Comparison of ENCODE assay signal across 11 mouse cellular contexts in the genomic region with DNA sequence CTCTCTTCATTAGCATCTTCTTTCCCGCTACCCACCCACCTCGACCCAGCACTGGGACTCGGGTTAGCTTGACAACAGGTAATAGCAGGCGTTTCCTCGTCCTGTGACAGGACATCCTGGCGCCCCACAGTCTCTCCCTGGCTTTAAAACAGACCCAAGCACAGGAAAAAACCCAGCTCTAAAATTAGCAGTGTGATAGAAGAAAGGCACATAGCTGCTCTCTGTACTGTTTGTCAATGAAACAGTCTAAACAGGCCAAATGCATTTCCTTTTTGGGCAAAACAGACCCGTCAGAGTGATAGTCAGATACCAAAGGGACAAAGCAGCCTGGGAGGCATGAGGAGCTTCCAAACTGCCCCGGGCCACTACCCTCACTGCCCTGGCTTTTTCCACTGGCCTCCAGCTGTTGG. TPM values are rescaled to one million over a fixed set of nuclear protein-coding genes. Genes with fewer than 3 reads are reported as not detected.
DNase-seq lines count a peak whose midpoint lies in the region; ATAC-seq lines count a peak whose summit lies in the region.
"Had no signal": no experiment of that assay in that cellular context is flagged by ENCODE, and none has a peak within 500 bp of the region (broad histone marks: within the 10 kb centered on the region; RNA-seq: fewer than 3 reads in every experiment).

No protein-coding gene starts in this region.

- no peaks in the 10 kb centered on the region for H3K9me3 ChIP-seq in megakaryocyte, embryonic 14.5 days
- H3K9me3 ChIP-seq in heart, embryonic 14.5 days (ENCODE audit: control insufficient read depth, low read length): no peaks in the 10 kb centered on the region
- H3K9me3 ChIP-seq in stomach, embryonic 15.5 days: no peaks in the 10 kb centered on the region
- H3K9me3 ChIP-seq: G1E had no signal

- peak overlapping the region; percentile 2; the same call in 1 of the 2 replicates for H3K9ac ChIP-seq in heart, embryonic 14.5 days (ENCODE audit: low read length)
- H3K9ac ChIP-seq in stomach, embryonic 15.5 days: no peak overlapping the region

- no peaks in the 10 kb centered on the region for H3K27me3 ChIP-seq in megakaryocyte, embryonic 14.5 days (replicated peaks)
- H3K27me3 ChIP-seq in heart, embryonic 14.5 days (ENCODE audit: control insufficient read depth, insufficient read depth, low read length): no peaks in the 10 kb centered on the region
- no peaks in the 10 kb centered on the region for H3K27me3 ChIP-seq in stomach, embryonic 15.5 days (replicated peaks)

- H3K4me1 ChIP-seq in megakaryocyte, embryonic 14.5 days: peaks cover 70% of the 10 kb centered on the region
- peaks cover 16 to 33% of the 10 kb centered on the region in 2 experiments for H3K4me1 ChIP-seq in heart, embryonic 14.5 days (ENCODE audit: control insufficient read depth in 2 of 2, insufficient read depth in 2 of 2, low read length in 2 of 2)
- no peaks in the 10 kb centered on the region for H3K4me1 ChIP-seq in stomach, embryonic 15.5 days

- no peak for ATAC-seq in megakaryocyte, adult 5-6 weeks (ENCODE audit: poor library complexity, severe bottlenecking)
- ATAC-seq in heart, embryonic 14.5 days (ENCODE audit: insufficient number of reproducible peaks, insufficient read depth, low FRiP score, low read depth): peak; percentile 60
- no peak for ATAC-seq in stomach, embryonic 15.5 days (ENCODE audit: insufficient read depth, low FRiP score, low read depth)
- ATAC-seq in granulocyte monocyte progenitor cell, adult 5-6 weeks (replicated peaks; ENCODE audit: poor library complexity, severe bottlenecking): no peak
- ATAC-seq in inflammation-experienced regulatory T-cells, adult 6 months: no peak

- no peak overlapping the region for H3K4me2 ChIP-seq in heart, embryonic 14.5 days (ENCODE audit: low read length)
- H3K4me2 ChIP-seq in stomach, embryonic 15.5 days: no peak overlapping the region

- peak overlapping the region; percentile 10 for H3K4me3 ChIP-seq in megakaryocyte, embryonic 14.5 days (replicated peaks)
- H3K4me3 ChIP-seq in heart, embryonic 14.5 days (ENCODE audit: control insufficient read depth in 1 of 2, insufficient read depth in 1 of 2, low read depth in 1 of 2, low read length in 2 of 2): no peak overlapping the region
- H3K4me3 ChIP-seq in stomach, embryonic 15.5 days (replicated peaks): no peak overlapping the region

- WGBS in heart, embryonic 14.5 days: 23% methylated on average over 8 of the region's 8 CpGs
- 59% methylated on average over 8 of the region's 8 CpGs for WGBS in stomach, embryonic 15.5 days

- peak; percentile 68 to 85 for DNase-seq in kidney, postnatal 25 days
- no peak for DNase-seq in thymus, postnatal 4 days
- DNase-seq: thymus, adult 2 months had no signal

- H3K36me3 ChIP-seq in megakaryocyte, embryonic 14.5 days (replicated peaks; ENCODE audit: low read length): peaks cover 55% of the 10 kb centered on the region
- H3K36me3 ChIP-seq in heart, embryonic 14.5 days (ENCODE audit: control insufficient read depth, insufficient read depth, low read length): peaks cover 25% of the 10 kb centered on the region
- H3K36me3 ChIP-seq in stomach, embryonic 15.5 days: peaks cover 8% of the 10 kb centered on the region; the same call in 1 of the 2 replicates

- H3K27ac ChIP-seq in heart, embryonic 14.5 days (replicated peaks in 1 of 2; ENCODE audit: control insufficient read depth in 1 of 2, insufficient read depth in 1 of 2, low read depth in 2 of 2, low read length in 2 of 2): peak overlapping the region; percentile 72 to 77
- H3K27ac ChIP-seq in stomach, embryonic 15.5 days: peak overlapping the region; percentile 42; the same call in 1 of the 2 replicates

RNA-seq across cellular contexts. Expression of a gene that starts 15.9 kb away (rescaled TPM):
- not detected in 2 replicates for polyA plus RNA-seq in megakaryocyte, embryonic 14.5 days (2012; ENCODE audit: insufficient read depth, low replicate concordance)
- total RNA-seq in megakaryocyte, adult 5-6 weeks (2015): not detected in 2 replicates
- total RNA-seq in megakaryocyte, adult 5-6 weeks (2017): not detected in 2 replicates
- polyA plus RNA-seq in heart, embryonic 14.5 days (2014; fragmentation: Nextera tagmentation; extraction: Ambion mirVana): 19.5 and 23.4 TPM in 2 replicates
- polyA plus RNA-seq in stomach, embryonic 15.5 days (2015; fragmentation: Nextera tagmentation; extraction: Ambion mirVana): 23.5 and 23.7 TPM in 2 replicates
- total RNA-seq in granulocyte monocyte progenitor cell, adult 5-6 weeks (2014; fragmentation: Nextera tagmentation): not detected in 2 replicates
- total RNA-seq in granulocyte monocyte progenitor cell, adult 5-6 weeks (2017): not detected in 2 replicates
- under 1 TPM in 2 of 3 experiments, not detected in 1; 0.47 to 0.66 TPM for polyA plus RNA-seq in inflammation-experienced regulatory T-cells, adult 6 months (2017; shearing (Covaris generic))
- total RNA-seq: neutrophil, adult 5-6 weeks had no signal
- polyA plus RNA-seq: G1E had no signal

RNA-seq across cellular contexts. Expression of a gene that starts 48.3 kb away (rescaled TPM):
- 9.1 and 27.2 TPM in 2 replicates for polyA plus RNA-seq in megakaryocyte, embryonic 14.5 days (2012; ENCODE audit: insufficient read depth, low replicate concordance)
- 3.9 and 4.4 TPM in 2 replicates for total RNA-seq in megakaryocyte, adult 5-6 weeks (2015)
- 8.8 and 11.3 TPM in 2 replicates for total RNA-seq in megakaryocyte, adult 5-6 weeks (2017)
- 19.3 and 27.8 TPM in 2 replicates for polyA plus RNA-seq in heart, embryonic 14.5 days (2014; fragmentation: Nextera tagmentation; extraction: Ambion mirVana)
- 38.6 and 40.2 TPM in 2 replicates for polyA plus RNA-seq in stomach, embryonic 15.5 days (2015; fragmentation: Nextera tagmentation; extraction: Ambion mirVana)
- 49.8 and 55.9 TPM in 2 replicates for total RNA-seq in granulocyte monocyte progenitor cell, adult 5-6 weeks (2014; fragmentation: Nextera tagmentation)
- total RNA-seq in granulocyte monocyte progenitor cell, adult 5-6 weeks (2017): 21.8 and 37.3 TPM in 2 replicates
- polyA plus RNA-seq in inflammation-experienced regulatory T-cells, adult 6 months (2017; shearing (Covaris generic)): 10 to 100 TPM; 13.5 to 33.6 (median 17.7) TPM

RNA-seq across cellular contexts. Expression of a gene that starts 51.6 kb away (rescaled TPM):
- polyA plus RNA-seq in megakaryocyte, embryonic 14.5 days (2012; ENCODE audit: insufficient read depth, low replicate concordance): 6.9 and 7.4 TPM in 2 replicates
- 6.4 and 8.1 TPM in 2 replicates for total RNA-seq in megakaryocyte, adult 5-6 weeks (2015)
- total RNA-seq in megakaryocyte, adult 5-6 weeks (2017): 9.9 and 17.2 TPM in 2 replicates
- polyA plus RNA-seq in heart, embryonic 14.5 days (2014; fragmentation: Nextera tagmentation; extraction: Ambion mirVana): 9.9 and 10.6 TPM in 2 replicates
- 18.9 and 21.6 TPM in 2 replicates for polyA plus RNA-seq in stomach, embryonic 15.5 days (2015; fragmentation: Nextera tagmentation; extraction: Ambion mirVana)
- 12.3 and 22.1 TPM in 2 replicates for total RNA-seq in granulocyte monocyte progenitor cell, adult 5-6 weeks (2014; fragmentation: Nextera tagmentation)
- total RNA-seq in granulocyte monocyte progenitor cell, adult 5-6 weeks (2017): 15.6 and 28.8 TPM in 2 replicates
- polyA plus RNA-seq in inflammation-experienced regulatory T-cells, adult 6 months (2017; shearing (Covaris generic)): 10 to 100 TPM; 15.7 to 18.8 (median 17.2) TPM

RNA-seq across cellular contexts. Expression of a gene that starts 51.9 kb away (rescaled TPM):
- 4.5 and 5.5 TPM in 2 replicates for polyA plus RNA-seq in megakaryocyte, embryonic 14.5 days (2012; ENCODE audit: insufficient read depth, low replicate concordance)
- total RNA-seq in megakaryocyte, adult 5-6 weeks (2015): 17.7 and 18.1 TPM in 2 replicates
- total RNA-seq in megakaryocyte, adult 5-6 weeks (2017): 9.8 and 10.2 TPM in 2 replicates
- 6.4 and 7.6 TPM in 2 replicates for polyA plus RNA-seq in heart, embryonic 14.5 days (2014; fragmentation: Nextera tagmentation; extraction: Ambion mirVana)
- 7.1 and 7.6 TPM in 2 replicates for polyA plus RNA-seq in stomach, embryonic 15.5 days (2015; fragmentation: Nextera tagmentation; extraction: Ambion mirVana)
- total RNA-seq in granulocyte monocyte progenitor cell, adult 5-6 weeks (2014; fragmentation: Nextera tagmentation): 27.3 and 27.6 TPM in 2 replicates
- total RNA-seq in granulocyte monocyte progenitor cell, adult 5-6 weeks (2017): 7.8 and 8.2 TPM in 2 replicates
- polyA plus RNA-seq in inflammation-experienced regulatory T-cells, adult 6 months (2017; shearing (Covaris generic)): 10 to 100 TPM; 10.7 to 22.5 (median 17.2) TPM

RNA-seq across cellular contexts. Expression of a gene that starts 53.1 kb away (rescaled TPM):
- polyA plus RNA-seq in megakaryocyte, embryonic 14.5 days (2012; ENCODE audit: insufficient read depth, low replicate concordance): 0.12 TPM in 1 of 2 replicates, not detected in the other
- not detected in 2 replicates for total RNA-seq in megakaryocyte, adult 5-6 weeks (2015)
- total RNA-seq in megakaryocyte, adult 5-6 weeks (2017): not detected in 2 replicates
- polyA plus RNA-seq in heart, embryonic 14.5 days (2014; fragmentation: Nextera tagmentation; extraction: Ambion mirVana): 0.14 and 0.44 TPM in 2 replicates
- polyA plus RNA-seq in stomach, embryonic 15.5 days (2015; fragmentation: Nextera tagmentation; extraction: Ambion mirVana): 0.12 and 0.36 TPM in 2 replicates
- total RNA-seq in granulocyte monocyte progenitor cell, adult 5-6 weeks (2014; fragmentation: Nextera tagmentation): not detected in 2 replicates
- not detected in 2 replicates for total RNA-seq in granulocyte monocyte progenitor cell, adult 5-6 weeks (2017)
- polyA plus RNA-seq in inflammation-experienced regulatory T-cells, adult 6 months (2017; shearing (Covaris generic)): not detected
- total RNA-seq: neutrophil, adult 5-6 weeks had no signal
- polyA plus RNA-seq: G1E; thymus, adult 2 months had no signal

Comparison
In these comparisons a context has a peak if more than half of its experiments do, and no peak if none do; other contexts are left out.
1. RNA of a gene that starts 15.9 kb away (polyA plus RNA-seq): 23.5 to 23.7 TPM in stomach, embryonic 15.5 days and 19.5 to 23.4 TPM in heart, embryonic 14.5 days; 0.47 to 0.66 TPM in inflammation-experienced regulatory T-cells, adult 6 months and not detected in megakaryocyte, embryonic 14.5 days; every median in the first group is over 10 times any median in the second.